Mouse (Mus musculus): ENCODE measurements around the gene Pitpnm2. TPM values are rescaled to one million over a fixed set of nuclear protein-coding genes. Genes with fewer than 3 reads are reported as not detected.

The Pitpnm2 gene
- polyA plus RNA-seq, 1 experiment, result 54.9 TPM

GRCm38 (mm10) chr5:124206481-124207038 is 43.0 kb downstream of the Pitpnm2 start:
- Histone ChIP-seq H3K27me3 (ENCODE audit: control insufficient read depth, insufficient read depth, low read length) (no peaks in the 10 kb centered on the region), H3K36me3 (ENCODE audit: control insufficient read depth, insufficient read depth, low read length) (no peaks in the 10 kb centered on the region), H3K27ac (ENCODE audit: control insufficient read depth, insufficient read depth, low read depth, low read length) (peak overlapping the region; percentile 29; the same call in 1 of the 2 replicates), H3K4me3 (ENCODE audit: control insufficient read depth, low read depth, low read length) (no peak overlapping the region), H3K4me1 (ENCODE audit: control insufficient read depth, insufficient read depth, low read length) (no peaks in the 10 kb centered on the region; the same call in 1 of the 2 replicates)
- TF ChIP-seq POLR2A (IDR thresholded peaks at IDR 0.05; ENCODE audit: control insufficient read depth, low read depth, low read length) (no peak), CTCF (IDR thresholded peaks at IDR 0.05; ENCODE audit: control insufficient read depth, insufficient read depth, insufficient replicate concordance, low read depth, low read length) (no peak)

- Histone ChIP-seq H3K36me3 (ENCODE audit: control insufficient read depth, insufficient read depth, low read length) (no peaks in the 10 kb centered on the region), H3K27ac (ENCODE audit: control insufficient read depth, insufficient read depth, low read depth, low read length) (peak overlapping the region; percentile 29; the same call in 1 of the 2 replicates), H3K27me3 (ENCODE audit: control insufficient read depth, insufficient read depth, low read length) (no peaks in the 10 kb centered on the region), H3K4me3 (ENCODE audit: control insufficient read depth, low read depth, low read length) (no peak overlapping the region), H3K4me1 (ENCODE audit: control insufficient read depth, insufficient read depth, low read length) (no peaks in the 10 kb centered on the region; the same call in 1 of the 2 replicates)
- TF ChIP-seq CTCF (IDR thresholded peaks at IDR 0.05; ENCODE audit: control insufficient read depth, insufficient read depth, insufficient replicate concordance, low read depth, low read length), result no peak
- TF ChIP-seq POLR2A (IDR thresholded peaks at IDR 0.05; ENCODE audit: control insufficient read depth, low read depth, low read length), result no peak
Measured at GRCm38 (mm10) chr5:124205809-124206380, 43.7 kb downstream of the Pitpnm2 start.

GRCm38 (mm10) chr5:124205211-124205610 is 44.3 kb downstream of the Pitpnm2 start:
- Histone ChIP-seq H3K27ac (ENCODE audit: control insufficient read depth, insufficient read depth, low read depth, low read length) (no peak overlapping the region), H3K27me3 (ENCODE audit: control insufficient read depth, insufficient read depth, low read length) (no peaks in the 10 kb centered on the region), H3K4me1 (ENCODE audit: control insufficient read depth, insufficient read depth, low read length) (no peaks in the 10 kb centered on the region; the same call in 1 of the 2 replicates), H3K36me3 (ENCODE audit: control insufficient read depth, insufficient read depth, low read length) (no peaks in the 10 kb centered on the region), H3K4me3 (ENCODE audit: control insufficient read depth, low read depth, low read length) (no peak overlapping the region)
- TF ChIP-seq CTCF (IDR thresholded peaks at IDR 0.05; ENCODE audit: control insufficient read depth, insufficient read depth, insufficient replicate concordance, low read depth, low read length) (no peak), POLR2A (IDR thresholded peaks at IDR 0.05; ENCODE audit: control insufficient read depth, low read depth, low read length) (no peak)

GRCm38 (mm10) chr5:124204127-124204794 is 45.3 kb downstream of the Pitpnm2 start:
- no peak overlapping the region for H3K27ac ChIP-seq (ENCODE audit: control insufficient read depth, insufficient read depth, low read depth, low read length)
- no peak overlapping the region for H3K4me3 ChIP-seq (ENCODE audit: control insufficient read depth, low read depth, low read length)
- H3K36me3 ChIP-seq (ENCODE audit: control insufficient read depth, insufficient read depth, low read length), result no peaks in the 10 kb centered on the region
- TF ChIP-seq POLR2A (IDR thresholded peaks at IDR 0.05; ENCODE audit: control insufficient read depth, low read depth, low read length) (no peak), CTCF (IDR thresholded peaks at IDR 0.05; ENCODE audit: control insufficient read depth, insufficient read depth, insufficient replicate concordance, low read depth, low read length) (no peak)
- no peaks in the 10 kb centered on the region for H3K27me3 ChIP-seq (ENCODE audit: control insufficient read depth, insufficient read depth, low read length)
- no peaks in the 10 kb centered on the region; the same call in 1 of the 2 replicates for H3K4me1 ChIP-seq (ENCODE audit: control insufficient read depth, insufficient read depth, low read length)

- H3K4me1 ChIP-seq (ENCODE audit: control insufficient read depth, insufficient read depth, low read length), result no peaks in the 10 kb centered on the region; the same call in 1 of the 2 replicates
- no peaks in the 10 kb centered on the region for H3K27me3 ChIP-seq (ENCODE audit: control insufficient read depth, insufficient read depth, low read length)
- TF ChIP-seq POLR2A (IDR thresholded peaks at IDR 0.05; ENCODE audit: control insufficient read depth, low read depth, low read length) (no peak), CTCF (IDR thresholded peaks at IDR 0.05; ENCODE audit: control insufficient read depth, insufficient read depth, insufficient replicate concordance, low read depth, low read length) (no peak)
- no peak overlapping the region for H3K4me3 ChIP-seq (ENCODE audit: control insufficient read depth, low read depth, low read length)
- H3K27ac ChIP-seq (ENCODE audit: control insufficient read depth, insufficient read depth, low read depth, low read length), result no peak overlapping the region
- H3K36me3 ChIP-seq (ENCODE audit: control insufficient read depth, insufficient read depth, low read length), result no peaks in the 10 kb centered on the region
Measured at GRCm38 (mm10) chr5:124203251-124203650, 46.3 kb downstream of the Pitpnm2 start.

GRCm38 (mm10) chr5:124202071-124202470 is 47.5 kb downstream of the Pitpnm2 start:
- no peaks in the 10 kb centered on the region; the same call in 1 of the 2 replicates for H3K4me1 ChIP-seq (ENCODE audit: control insufficient read depth, insufficient read depth, low read length)
- H3K27me3 ChIP-seq (ENCODE audit: control insufficient read depth, insufficient read depth, low read length), result no peaks in the 10 kb centered on the region
- no peak overlapping the region for H3K27ac ChIP-seq (ENCODE audit: control insufficient read depth, insufficient read depth, low read depth, low read length)
- no peak overlapping the region for H3K4me3 ChIP-seq (ENCODE audit: control insufficient read depth, low read depth, low read length)
- no peaks in the 10 kb centered on the region for H3K36me3 ChIP-seq (ENCODE audit: control insufficient read depth, insufficient read depth, low read length)
- TF ChIP-seq CTCF (IDR thresholded peaks at IDR 0.05; ENCODE audit: control insufficient read depth, insufficient read depth, insufficient replicate concordance, low read depth, low read length), result no peak
- no peak for TF ChIP-seq POLR2A (IDR thresholded peaks at IDR 0.05; ENCODE audit: control insufficient read depth, low read depth, low read length)

- Histone ChIP-seq H3K4me1 (ENCODE audit: control insufficient read depth, insufficient read depth, low read length) (no peaks in the 10 kb centered on the region; the same call in 1 of the 2 replicates), H3K27me3 (ENCODE audit: control insufficient read depth, insufficient read depth, low read length) (no peaks in the 10 kb centered on the region), H3K27ac (ENCODE audit: control insufficient read depth, insufficient read depth, low read depth, low read length) (no peak overlapping the region), H3K36me3 (ENCODE audit: control insufficient read depth, insufficient read depth, low read length) (no peaks in the 10 kb centered on the region), H3K4me3 (ENCODE audit: control insufficient read depth, low read depth, low read length) (no peak overlapping the region)
- no peak for TF ChIP-seq POLR2A (IDR thresholded peaks at IDR 0.05; ENCODE audit: control insufficient read depth, low read depth, low read length)
Measured at GRCm38 (mm10) chr5:124201564-124201963, 48.0 kb downstream of the Pitpnm2 start.
